Mouse (Mus musculus) cortical plate, adult 2 months (tissue): ENCODE data around the gene Tead2.

Source experiments
- CTCF ChIP-seq: fragments of 200-500 bp; IDR thresholded peaks from 2 replicates; pipeline ENCODE4 v1.5.1; 2011; ENCODE audit warnings: mild to moderate bottlenecking, control low read depth, low read length; ENCODE audit not compliant: insufficient read depth; ENCODE audit errors: extremely low read depth
- POLR2A ChIP-seq: fragments of 200-500 bp; IDR thresholded peaks from 2 replicates; pipeline ENCODE4 v1.6.1; 2011; ENCODE audit warnings: mild to moderate bottlenecking, low read length, control low read depth; ENCODE audit not compliant: insufficient read depth; ENCODE audit errors: extremely low read depth

- no peak for TF ChIP-seq POLR2A
- TF ChIP-seq CTCF: no peak
Measured at GRCm38 (mm10) chr7:45211070-45211469, 4.5 kb upstream of the Tead2 start.
